In the genomic region with DNA sequence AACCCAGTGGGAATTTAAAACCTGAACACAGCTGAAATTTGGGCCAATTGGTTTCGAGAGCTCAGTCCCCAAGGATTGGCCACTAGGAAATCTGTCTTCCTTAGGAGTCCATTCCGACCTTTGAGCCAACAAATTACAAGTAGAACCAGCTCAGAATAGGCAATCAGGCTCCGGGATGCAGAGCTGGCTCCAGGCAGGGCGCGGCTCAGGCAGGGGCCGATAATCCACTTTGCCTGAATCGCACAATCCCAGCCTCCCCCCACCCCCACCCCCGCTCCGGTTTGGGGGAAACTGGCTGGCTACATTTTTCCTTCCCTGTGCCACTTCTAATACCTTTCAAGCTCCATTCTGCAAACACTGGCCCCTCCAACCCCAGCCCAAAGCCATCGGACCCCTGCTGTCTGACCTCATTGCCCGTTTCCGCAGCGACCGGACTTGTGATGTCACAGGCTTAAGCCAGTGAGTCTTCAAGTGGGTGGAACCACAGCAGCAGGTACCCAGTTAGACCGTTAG, we compare ENCODE assay signal across 9 mouse cellular contexts.
DNase-seq lines count a peak whose midpoint lies in the region; ATAC-seq lines count a peak whose summit lies in the region.
"Had no signal": no experiment of that assay in that cellular context is flagged by ENCODE, and none has a peak within 500 bp of the region (broad histone marks: within the 10 kb centered on the region; RNA-seq: fewer than 3 reads in every experiment).

No protein-coding gene starts in this region.

- no peak overlapping the region for H3K27ac ChIP-seq in liver, embryonic 11.5 days (ENCODE audit: low read depth, low read length)
- no peak overlapping the region for H3K27ac ChIP-seq in embryonic facial prominence, embryonic 15.5 days (replicated peaks)
- no peak overlapping the region for H3K27ac ChIP-seq in limb, embryonic 12.5 days

- H3K4me3 ChIP-seq in liver, embryonic 11.5 days (ENCODE audit: low read depth, low read length), result peak overlapping the region; percentile 16; the same call in 1 of the 2 replicates
- peak overlapping the region; percentile 4; the same call in 1 of the 2 replicates for H3K4me3 ChIP-seq in embryonic facial prominence, embryonic 15.5 days (replicated peaks)
- peak overlapping the region; percentile 30 for H3K4me3 ChIP-seq in limb, embryonic 12.5 days (replicated peaks)

- DNase-seq in liver, embryonic 11.5 days (ENCODE audit: low spot score), result no peak
- DNase-seq in liver, result no peak
- peak; percentile 84 for DNase-seq in retina, postnatal 1 day
- DNase-seq in adrenal gland, postnatal 4 days (ENCODE audit: low spot score in 2 of 2), result no peak
- no peak for DNase-seq in urinary bladder, postnatal 4 days (ENCODE audit: low spot score in 2 of 2)
- no peak for DNase-seq in cerebellum, postnatal 4 days (ENCODE audit: low spot score in 2 of 2)

- H3K9ac ChIP-seq in liver, embryonic 11.5 days (ENCODE audit: low read depth, low read length), result no peak overlapping the region
- no peak overlapping the region for H3K9ac ChIP-seq in embryonic facial prominence, embryonic 15.5 days
- peak overlapping the region; percentile 42 for H3K9ac ChIP-seq in limb, embryonic 12.5 days (replicated peaks)

- peak overlapping the region; percentile 52 for H3K4me2 ChIP-seq in liver, embryonic 11.5 days
- H3K4me2 ChIP-seq in embryonic facial prominence, embryonic 15.5 days (replicated peaks), result peak overlapping the region; percentile 42
- H3K4me2 ChIP-seq in limb, embryonic 12.5 days, result peak overlapping the region; percentile 59

- 4% methylated on average over 15 of the region's 15 CpGs for WGBS in liver, embryonic 11.5 days
- 9% methylated on average over 15 of the region's 15 CpGs for WGBS in embryonic facial prominence, embryonic 15.5 days
- 2% methylated on average over 15 of the region's 15 CpGs for WGBS in limb, embryonic 12.5 days

- H3K9me3 ChIP-seq in liver, embryonic 11.5 days (ENCODE audit: control insufficient read depth, low read length), result no peaks in the 10 kb centered on the region
- H3K9me3 ChIP-seq in embryonic facial prominence, embryonic 15.5 days (replicated peaks), result no peaks in the 10 kb centered on the region
- peaks cover 1% of the 10 kb centered on the region; the same call in 1 of the 2 replicates for H3K9me3 ChIP-seq in limb, embryonic 12.5 days

- no peak for ATAC-seq in liver, embryonic 11.5 days (replicated peaks; ENCODE audit: low FRiP score)
- no peak for ATAC-seq in embryonic facial prominence, embryonic 15.5 days (ENCODE audit: insufficient number of reproducible peaks, low FRiP score, low TSS enrichment, low read depth)
- no peak for ATAC-seq in limb, embryonic 12.5 days (ENCODE audit: insufficient number of reproducible peaks, insufficient read depth, low FRiP score, low TSS enrichment, low read depth)
- ATAC-seq: activated CD4-positive, CD25-positive, alpha-beta regulatory T cell, adult 4 months had no signal

- H3K27me3 ChIP-seq in liver, embryonic 11.5 days (replicated peaks; ENCODE audit: control insufficient read depth, insufficient read depth, low read length), result peaks cover 14% of the 10 kb centered on the region; the same call in 1 of the 2 replicates
- peaks cover 15% of the 10 kb centered on the region for H3K27me3 ChIP-seq in embryonic facial prominence, embryonic 15.5 days
- H3K27me3 ChIP-seq in limb, embryonic 12.5 days, result peaks cover 26% of the 10 kb centered on the region

- peaks cover 2% of the 10 kb centered on the region; the same call in 1 of the 2 replicates for H3K4me1 ChIP-seq in liver, embryonic 11.5 days (replicated peaks; ENCODE audit: control insufficient read depth, insufficient read depth, low read length)
- peaks cover 33% of the 10 kb centered on the region for H3K4me1 ChIP-seq in embryonic facial prominence, embryonic 15.5 days
- peaks cover 34% of the 10 kb centered on the region for H3K4me1 ChIP-seq in limb, embryonic 12.5 days (replicated peaks)

- no peaks in the 10 kb centered on the region for H3K36me3 ChIP-seq in liver, embryonic 11.5 days (ENCODE audit: control insufficient read depth, insufficient read depth, low read length)
- no peaks in the 10 kb centered on the region for H3K36me3 ChIP-seq in embryonic facial prominence, embryonic 15.5 days
- H3K36me3 ChIP-seq in limb, embryonic 12.5 days, result no peaks in the 10 kb centered on the region
